Mouse (Mus musculus): ENCODE results near the gene Sft2d1.

GRCm38 (mm10) chr17:8361281-8362103 is 50.6 kb downstream of the Sft2d1 start:
- TF ChIP-seq POLR2A (IDR thresholded peaks at IDR 0.05; ENCODE audit: control insufficient read depth in 1 of 2, insufficient read depth in 1 of 2, low read depth in 1 of 2, low read length in 2 of 2, poor library complexity in 1 of 2) (no peak), CTCF (IDR thresholded peaks at IDR 0.05 in 2 of 3, conservative IDR thresholded peaks at IDR 0.05 in 1 of 3; ENCODE audit: control insufficient read depth in 1 of 3, insufficient read depth in 1 of 3, low read depth in 2 of 3, low read length in 3 of 3, poor library complexity in 1 of 3, severe bottlenecking in 1 of 3) (no peak), USF1 (IDR thresholded peaks at IDR 0.05; ENCODE audit: low read depth, low read length) (no peak), EP300 (IDR thresholded peaks at IDR 0.05; ENCODE audit: low read depth in 1 of 2, low read length in 2 of 2) (no peak), ZNF384 (IDR thresholded peaks at IDR 0.05; ENCODE audit: low read depth, low read length) (no peak), JUND (IDR thresholded peaks at IDR 0.05; ENCODE audit: low read depth, low read length) (no peak), MAFK (IDR thresholded peaks at IDR 0.05; ENCODE audit: borderline replicate concordance, low read depth, low read length) (no peak), USF2 (IDR thresholded peaks at IDR 0.05; ENCODE audit: borderline replicate concordance in 1 of 2, insufficient read depth in 1 of 2, low read depth in 1 of 2, low read length in 2 of 2) (no peak)

Measured in MEL (cell line).